Mouse (Mus musculus): ENCODE data around the gene Gm20388. TPM values are rescaled to one million over a fixed set of nuclear protein-coding genes. Genes with fewer than 3 reads are reported as not detected.

Gene Gm20388
- polyA plus RNA-seq, 1 experiment from 2014 or later, result 47.1 TPM

GRCm38 (mm10) chr8:120146051-120146450 lies 235.4 kb downstream of the Gm20388 start:
- WGBS (ENCODE audit: missing documents), result 100% methylated on average over 1 of the region's 1 CpGs
- Histone ChIP-seq H3K4me3 (ENCODE audit: inconsistent target) (no peak overlapping the region), H3K79me2 (ENCODE audit: inconsistent target) (peaks cover 25% of the 10 kb centered on the region; the same call in 1 of the 2 replicates)

GRCm38 (mm10) chr8:120150028-120150427 lies 239.4 kb downstream of the Gm20388 start:
- Histone ChIP-seq H3K79me2 (ENCODE audit: inconsistent target) (no peaks in the 10 kb centered on the region), H3K36me3 (ENCODE audit: inconsistent target) (peaks cover 31% of the 10 kb centered on the region), H3K27ac (no peak overlapping the region), H3K4me3 (ENCODE audit: inconsistent target) (no peak overlapping the region)
- WGBS (ENCODE audit: missing documents), result 68% methylated on average over 12 of the region's 12 CpGs

More at GRCm38 (mm10) chr8:120146051-120146450, 235.4 kb downstream of the Gm20388 start:
- no peak overlapping the region for H3K27ac ChIP-seq
- peaks cover 19% of the 10 kb centered on the region for H3K36me3 ChIP-seq (ENCODE audit: inconsistent target)

GRCm38 (mm10) chr8:120151151-120151550 lies 240.5 kb downstream of the Gm20388 start:
- 96% methylated on average over 9 of the region's 9 CpGs for WGBS (ENCODE audit: missing documents)
- Histone ChIP-seq H3K36me3 (ENCODE audit: inconsistent target) (peaks cover 22% of the 10 kb centered on the region), H3K79me2 (ENCODE audit: inconsistent target) (no peaks in the 10 kb centered on the region), H3K4me3 (ENCODE audit: inconsistent target) (no peak overlapping the region), H3K27ac (no peak overlapping the region)

GRCm38 (mm10) chr8:120152636-120153035 lies 242.0 kb downstream of the Gm20388 start:
- WGBS (ENCODE audit: missing documents), result 15% methylated on average over 7 of the region's 7 CpGs
- Histone ChIP-seq H3K27ac (peak overlapping the region; percentile 10), H3K36me3 (ENCODE audit: inconsistent target) (peaks cover 14% of the 10 kb centered on the region), H3K79me2 (ENCODE audit: inconsistent target) (no peaks in the 10 kb centered on the region), H3K4me3 (ENCODE audit: inconsistent target) (no peak overlapping the region)

- H3K79me2 ChIP-seq (ENCODE audit: inconsistent target), result no peaks in the 10 kb centered on the region
- H3K36me3 ChIP-seq (ENCODE audit: inconsistent target), result peaks cover 13% of the 10 kb centered on the region
- H3K4me3 ChIP-seq (ENCODE audit: inconsistent target), result no peak overlapping the region
- WGBS (ENCODE audit: missing documents), result 90% methylated on average over 8 of the region's 8 CpGs
- H3K27ac ChIP-seq, result no peak overlapping the region
These were observed 249.7 kb downstream of the Gm20388 start for GRCm38 (mm10) chr8:120160366-120160765.

- WGBS (ENCODE audit: missing documents), result 87% methylated on average over 16 of the region's 16 CpGs
These were observed 251.2 kb downstream of the Gm20388 start for GRCm38 (mm10) chr8:120161658-120162403.

GRCm38 (mm10) chr8:120162404-120162752 lies 251.7 kb downstream of the Gm20388 start:
- Histone ChIP-seq H3K27ac (no peak overlapping the region), H3K4me3 (ENCODE audit: inconsistent target) (no peak overlapping the region), H3K79me2 (ENCODE audit: inconsistent target) (no peaks in the 10 kb centered on the region), H3K36me3 (ENCODE audit: inconsistent target) (peaks cover 13% of the 10 kb centered on the region)
- 30% methylated on average over 5 of the region's 5 CpGs for WGBS (ENCODE audit: missing documents)

More at GRCm38 (mm10) chr8:120161658-120162403, 251.2 kb downstream of the Gm20388 start:
- Histone ChIP-seq H3K36me3 (ENCODE audit: inconsistent target) (peaks cover 13% of the 10 kb centered on the region), H3K27ac (no peak overlapping the region), H3K4me3 (ENCODE audit: inconsistent target) (no peak overlapping the region), H3K79me2 (ENCODE audit: inconsistent target) (no peaks in the 10 kb centered on the region)

GRCm38 (mm10) chr8:120163376-120163775 lies 252.7 kb downstream of the Gm20388 start:
- H3K36me3 ChIP-seq (ENCODE audit: inconsistent target), result peaks cover 13% of the 10 kb centered on the region
- no peak overlapping the region for H3K27ac ChIP-seq
- 89% methylated on average over 8 of the region's 8 CpGs for WGBS (ENCODE audit: missing documents)
- H3K4me3 ChIP-seq (ENCODE audit: inconsistent target), result no peak overlapping the region
- H3K79me2 ChIP-seq (ENCODE audit: inconsistent target), result no peaks in the 10 kb centered on the region

- Histone ChIP-seq H3K27ac (no peak overlapping the region), H3K4me3 (ENCODE audit: inconsistent target) (no peak overlapping the region), H3K79me2 (ENCODE audit: inconsistent target) (no peaks in the 10 kb centered on the region), H3K36me3 (ENCODE audit: inconsistent target) (peaks cover 13% of the 10 kb centered on the region)
- 89% methylated on average over 5 of the region's 5 CpGs for WGBS (ENCODE audit: missing documents)
These were observed 253.4 kb downstream of the Gm20388 start for GRCm38 (mm10) chr8:120164026-120164425.

- 96% methylated on average over 8 of the region's 8 CpGs for WGBS (ENCODE audit: missing documents)
- no peak overlapping the region for H3K27ac ChIP-seq
- H3K4me3 ChIP-seq (ENCODE audit: inconsistent target), result no peak overlapping the region
- H3K36me3 ChIP-seq (ENCODE audit: inconsistent target), result no peaks in the 10 kb centered on the region
- no peaks in the 10 kb centered on the region for H3K79me2 ChIP-seq (ENCODE audit: inconsistent target)
These were observed 256.5 kb downstream of the Gm20388 start for GRCm38 (mm10) chr8:120167136-120167535.

- Histone ChIP-seq H3K27ac (no peak overlapping the region), H3K36me3 (ENCODE audit: inconsistent target) (no peaks in the 10 kb centered on the region), H3K79me2 (ENCODE audit: inconsistent target) (no peaks in the 10 kb centered on the region), H3K4me3 (ENCODE audit: inconsistent target) (no peak overlapping the region)
- WGBS (ENCODE audit: missing documents), result 40% methylated on average over 5 of the region's 5 CpGs
These were observed 257.2 kb downstream of the Gm20388 start for GRCm38 (mm10) chr8:120167821-120168220.

- no peak overlapping the region for H3K4me3 ChIP-seq (ENCODE audit: inconsistent target)
- no peaks in the 10 kb centered on the region for H3K36me3 ChIP-seq (ENCODE audit: inconsistent target)
- 72% methylated on average over 8 of the region's 8 CpGs for WGBS (ENCODE audit: missing documents)
- H3K79me2 ChIP-seq (ENCODE audit: inconsistent target), result no peaks in the 10 kb centered on the region
- no peak overlapping the region for H3K27ac ChIP-seq
These were observed 258.5 kb downstream of the Gm20388 start for GRCm38 (mm10) chr8:120169119-120169518.

- 100% methylated on average over 1 of the region's 1 CpGs for WGBS (ENCODE audit: missing documents)
- no peak overlapping the region for H3K4me3 ChIP-seq (ENCODE audit: inconsistent target)
- H3K36me3 ChIP-seq (ENCODE audit: inconsistent target), result no peaks in the 10 kb centered on the region
- no peaks in the 10 kb centered on the region for H3K79me2 ChIP-seq (ENCODE audit: inconsistent target)
- no peak overlapping the region for H3K27ac ChIP-seq
These were observed 262.6 kb downstream of the Gm20388 start for GRCm38 (mm10) chr8:120173195-120173594.

GRCm38 (mm10) chr8:120174606-120175005 lies 264.0 kb downstream of the Gm20388 start:
- Histone ChIP-seq H3K4me3 (ENCODE audit: inconsistent target) (no peak overlapping the region), H3K79me2 (ENCODE audit: inconsistent target) (no peaks in the 10 kb centered on the region), H3K36me3 (ENCODE audit: inconsistent target) (no peaks in the 10 kb centered on the region), H3K27ac (no peak overlapping the region)
- WGBS (ENCODE audit: missing documents), result 75% methylated on average over 16 of the region's 18 CpGs

GRCm38 (mm10) chr8:120176605-120177004 lies 266.0 kb downstream of the Gm20388 start:
- WGBS (ENCODE audit: missing documents), result 69% methylated on average over 4 of the region's 4 CpGs
- Histone ChIP-seq H3K27ac (no peak overlapping the region), H3K79me2 (ENCODE audit: inconsistent target) (no peaks in the 10 kb centered on the region), H3K4me3 (ENCODE audit: inconsistent target) (no peak overlapping the region), H3K36me3 (ENCODE audit: inconsistent target) (no peaks in the 10 kb centered on the region)

Measured in macrophage (primary cell).